Mouse (Mus musculus) brain, embryonic 14.5 days (tissue): ENCODE measurements at regions not wholly inside any gene's neighbourhood (a gene's known extent, or its start where the extent isn't known, plus 50 kb on each side); places are given as distances from the start of the nearest gene placed in this dataset.
A peak's percentile ranks its signal among the peaks of the same experiment; 100 is the strongest.

ENCODE experiments used
- CTCF ChIP-seq: fragments of 200-500 bp; IDR thresholded peaks from 2 replicates; pipeline ENCODE4 v1.5.1; 2012; ENCODE audit warnings: inconsistent platforms, mild to moderate bottlenecking, moderate library complexity, borderline replicate concordance; ENCODE audit not compliant: insufficient read depth, insufficient read length; ENCODE audit errors: extremely low read depth
- POLR2A ChIP-seq: fragments of 200-500 bp; IDR thresholded peaks from 2 replicates; pipeline ENCODE4 v1.6.1; 2012; ENCODE audit warnings: mild to moderate bottlenecking, inconsistent platforms, borderline replicate concordance; ENCODE audit not compliant: poor library complexity, insufficient read depth, insufficient read length, severe bottlenecking; ENCODE audit errors: extremely low read depth

- TF ChIP-seq POLR2A (no peak), CTCF (peak; percentile 33; the same call in 1 of the 2 replicates)
Observed at GRCm38 (mm10) chr12:117451441-117451840, 64.8 kb upstream of the Rapgef5 start.
